Mouse (Mus musculus) R1 (cell line): Measurements from ENCODE around the gene Anapc11.

Experiments
- DNase-seq: peaks from one replicate; pipeline ENCODE4 v3.0.0-alpha.2; 2018; ENCODE audit warnings: low read depth, low spot score

The Anapc11 gene

DNA sequence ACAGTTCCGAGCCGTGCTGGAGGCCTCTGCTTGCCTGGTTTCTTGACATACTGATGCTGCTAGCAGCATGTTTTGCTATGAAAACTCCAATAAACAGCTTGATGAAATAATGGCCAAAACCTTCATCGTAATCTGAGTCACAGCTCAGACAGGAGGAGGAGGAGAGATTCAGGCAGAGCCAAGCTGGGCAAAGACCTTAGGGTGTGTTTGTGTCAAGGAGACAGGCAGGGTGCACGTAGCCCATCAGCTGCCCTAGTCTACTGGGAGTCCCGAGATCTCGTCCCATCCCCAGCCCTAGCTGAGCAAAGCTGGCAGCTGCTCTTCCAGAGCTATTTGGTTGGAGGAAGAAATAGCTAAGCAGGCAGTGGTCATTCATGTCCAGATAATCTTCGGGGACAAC lies 7.4 kb downstream of the Anapc11 start:
- no peak for DNase-seq

DNA sequence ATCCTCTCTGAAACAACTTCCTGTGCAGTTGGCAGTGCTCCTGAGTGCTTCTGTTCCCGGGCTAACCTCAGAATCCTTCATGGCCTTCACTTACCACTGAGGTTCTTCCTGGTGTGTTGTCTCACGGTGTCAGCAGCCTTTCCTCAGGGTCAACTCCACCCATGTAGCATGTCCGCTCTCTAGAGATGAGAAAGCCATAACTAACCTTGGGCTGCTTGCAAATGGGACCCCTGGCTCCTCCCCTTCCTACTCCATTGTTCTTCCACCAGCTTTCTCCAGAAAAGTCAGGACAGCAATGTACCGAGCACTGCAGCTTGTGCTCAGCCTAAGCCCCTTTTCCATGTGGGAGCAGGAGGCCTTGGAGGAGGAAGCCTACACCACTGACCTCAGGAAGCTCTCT lies 8.5 kb downstream of the Anapc11 start:
- DNase-seq, result peak; percentile 50

DNA sequence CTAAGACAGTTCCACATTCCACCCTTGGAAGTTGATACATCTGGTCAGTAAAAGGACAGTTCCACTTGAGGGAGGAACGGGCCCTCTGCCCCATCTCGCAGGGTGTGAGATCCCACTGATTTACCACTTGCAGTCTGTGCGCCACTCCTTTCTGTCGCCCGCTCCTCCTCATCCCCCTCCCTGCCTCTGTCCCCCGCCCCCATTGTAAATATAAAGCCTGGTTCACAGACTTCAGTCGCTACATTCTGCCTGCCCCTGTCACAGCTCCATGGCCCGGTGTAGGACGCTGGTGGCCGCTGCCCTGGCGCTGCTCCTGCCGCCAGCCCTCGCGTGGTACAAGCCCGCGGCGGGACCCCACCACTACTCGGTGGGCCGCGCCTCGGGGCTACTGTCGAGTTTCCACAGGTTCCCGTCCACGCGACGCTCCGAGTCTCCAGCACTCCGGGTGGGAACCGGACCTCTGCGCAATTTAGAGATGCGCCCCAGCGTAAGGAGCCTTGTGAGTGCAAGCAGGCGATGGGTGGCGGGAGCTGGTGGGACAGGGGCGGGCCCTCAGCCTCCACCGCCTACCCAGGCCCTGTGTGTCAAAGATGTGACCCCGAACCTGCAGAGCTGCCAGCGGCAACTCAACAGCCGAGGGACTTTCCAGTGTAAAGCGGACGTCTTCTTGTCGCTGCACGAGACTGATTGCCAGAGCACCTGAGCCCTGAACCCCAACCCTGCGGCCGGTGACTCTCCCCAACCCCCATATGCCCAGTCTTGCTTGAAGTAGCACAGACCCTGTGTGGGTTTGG lies 10.2 kb downstream of the Anapc11 start, which contains the start of gene Npb:
Gene Npb (plus strand): TSS at position 237 of the 794 bp plus-strand sequence.
- DNase-seq, result peak; percentile 41

DNA sequence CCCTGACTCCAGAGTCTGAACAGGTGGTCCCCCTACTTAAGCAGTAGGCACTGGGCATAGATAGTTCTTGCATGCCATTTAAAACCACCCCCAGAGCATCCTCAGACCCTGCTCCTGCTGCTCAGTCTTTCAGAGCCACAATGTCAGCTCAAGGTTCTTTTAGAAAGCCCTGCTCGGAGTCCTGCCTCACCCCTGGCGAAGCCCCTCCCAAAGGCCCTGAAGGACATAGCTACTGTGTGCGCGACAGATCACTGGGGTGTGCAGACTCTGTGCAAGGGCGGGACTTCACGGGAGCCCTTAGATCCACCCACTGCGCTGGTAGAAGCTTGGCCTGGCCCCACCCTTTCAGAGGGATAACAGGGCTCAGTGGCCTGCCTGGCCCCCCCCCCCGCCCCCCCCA lies 11.0 kb downstream of the Anapc11 start:
- peak; percentile 88 for DNase-seq

DNA sequence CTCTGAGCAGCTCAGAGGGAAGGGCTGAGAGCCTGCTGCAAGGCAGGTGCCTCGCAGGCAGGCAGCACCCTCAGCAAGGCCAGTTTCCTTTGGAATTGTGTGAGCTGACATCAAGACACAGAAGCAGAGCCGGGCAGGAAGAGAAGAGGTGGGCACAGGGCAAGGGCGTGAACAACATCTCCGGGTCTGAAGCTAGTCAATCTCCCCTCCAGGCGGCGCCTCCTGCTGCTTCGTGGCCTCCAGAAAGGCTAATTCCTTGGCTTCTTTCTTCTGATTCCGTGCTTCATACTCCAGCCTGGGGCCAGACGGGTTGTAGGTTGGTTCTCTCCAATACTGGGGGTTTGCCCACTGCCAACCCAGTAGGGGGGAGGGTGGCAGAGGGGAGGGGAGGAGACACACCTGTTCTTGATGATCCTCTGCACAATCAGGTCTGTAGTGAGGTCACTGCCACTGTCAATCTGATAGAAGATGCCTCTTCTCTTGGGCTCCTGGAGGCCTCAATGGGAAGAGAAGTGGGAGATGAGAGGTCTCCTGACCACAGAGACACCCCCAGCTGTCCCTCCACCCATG lies 12.3 kb downstream of the Anapc11 start:
- DNase-seq, result no peak

DNA sequence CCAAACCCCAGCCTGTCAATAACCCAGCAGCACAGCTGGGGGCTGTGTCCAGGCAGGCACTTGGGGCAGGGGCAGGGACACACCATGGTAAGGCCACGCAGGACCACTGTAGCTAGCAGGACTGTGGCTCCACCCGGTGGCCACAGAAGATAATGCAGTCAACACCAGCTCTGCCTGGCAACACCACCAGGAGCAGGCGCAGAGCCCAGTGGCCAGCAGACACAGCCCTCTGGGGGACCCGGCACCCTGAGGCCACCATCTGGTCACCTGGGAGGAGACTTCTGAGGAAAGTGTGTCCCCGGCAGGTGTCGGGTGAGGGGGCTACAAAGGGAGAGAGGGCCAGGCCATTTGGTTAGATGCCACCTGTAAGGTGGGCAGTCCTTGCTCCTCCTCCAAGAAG lies 14.5 kb downstream of the Anapc11 start:
- DNase-seq, result peak; percentile 64

DNA sequence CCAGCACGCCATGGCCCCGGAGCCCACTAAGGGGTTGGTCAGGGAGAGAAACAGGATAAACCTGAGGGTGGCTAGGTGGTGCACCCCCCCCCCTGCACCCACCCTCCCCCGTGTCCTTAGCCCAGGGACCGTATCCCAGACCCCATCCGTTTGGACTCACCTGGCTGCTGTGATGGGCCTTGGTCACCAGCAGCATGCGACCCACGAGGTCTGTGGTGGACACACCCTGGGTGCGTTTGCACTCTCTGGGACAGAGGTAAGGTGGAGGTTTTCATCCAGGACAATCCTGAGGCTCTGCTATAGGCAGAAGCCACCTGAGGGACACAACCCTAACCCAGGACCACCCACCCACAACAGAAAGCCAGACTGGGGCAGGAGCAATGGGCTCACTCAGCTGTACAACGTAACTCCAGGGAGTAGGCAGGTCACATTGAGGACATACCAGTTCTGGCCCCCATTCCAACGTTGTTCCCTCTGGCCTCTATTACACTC lies 15.3 kb downstream of the Anapc11 start:
- no peak for DNase-seq

DNA sequence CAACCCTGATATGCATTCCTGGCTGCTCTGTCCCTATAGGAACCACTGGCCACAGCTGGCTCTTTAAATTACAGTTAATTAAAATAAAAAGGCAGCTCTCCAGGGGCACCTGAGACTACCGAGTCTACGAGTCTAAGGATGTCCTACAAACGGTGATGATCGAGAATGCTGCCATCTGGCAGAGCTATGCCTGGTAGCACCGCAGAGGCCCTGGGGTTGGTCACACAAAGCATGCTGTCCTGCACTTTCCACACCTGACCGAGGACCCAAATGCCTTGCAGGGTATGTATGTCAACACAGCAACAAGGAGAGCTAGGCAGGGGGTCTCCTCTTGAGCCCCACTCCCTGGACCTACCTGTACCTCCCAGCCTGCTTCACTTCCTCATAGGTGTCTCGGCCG lies 15.8 kb downstream of the Anapc11 start:
- no peak for DNase-seq

DNA sequence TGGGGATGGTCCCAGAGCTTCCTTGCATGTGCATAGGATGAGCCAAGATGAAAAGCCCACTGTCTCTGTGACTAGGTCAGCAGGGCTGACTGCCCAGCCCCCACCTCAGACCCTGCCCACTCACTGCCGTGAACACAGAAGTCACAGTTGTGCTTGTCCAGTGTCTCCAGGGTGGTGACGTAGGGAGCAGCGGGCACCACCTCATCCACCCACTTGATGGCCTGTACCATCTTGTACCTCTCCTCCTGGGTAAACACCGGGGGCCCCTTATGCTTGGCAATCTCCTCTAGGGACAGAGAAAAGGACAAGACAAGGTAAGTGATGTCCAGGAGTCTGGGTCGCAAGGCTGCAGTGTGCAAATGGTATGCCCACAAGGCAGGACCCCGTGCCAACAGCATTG lies 16.9 kb downstream of the Anapc11 start:
- no peak for DNase-seq

DNA sequence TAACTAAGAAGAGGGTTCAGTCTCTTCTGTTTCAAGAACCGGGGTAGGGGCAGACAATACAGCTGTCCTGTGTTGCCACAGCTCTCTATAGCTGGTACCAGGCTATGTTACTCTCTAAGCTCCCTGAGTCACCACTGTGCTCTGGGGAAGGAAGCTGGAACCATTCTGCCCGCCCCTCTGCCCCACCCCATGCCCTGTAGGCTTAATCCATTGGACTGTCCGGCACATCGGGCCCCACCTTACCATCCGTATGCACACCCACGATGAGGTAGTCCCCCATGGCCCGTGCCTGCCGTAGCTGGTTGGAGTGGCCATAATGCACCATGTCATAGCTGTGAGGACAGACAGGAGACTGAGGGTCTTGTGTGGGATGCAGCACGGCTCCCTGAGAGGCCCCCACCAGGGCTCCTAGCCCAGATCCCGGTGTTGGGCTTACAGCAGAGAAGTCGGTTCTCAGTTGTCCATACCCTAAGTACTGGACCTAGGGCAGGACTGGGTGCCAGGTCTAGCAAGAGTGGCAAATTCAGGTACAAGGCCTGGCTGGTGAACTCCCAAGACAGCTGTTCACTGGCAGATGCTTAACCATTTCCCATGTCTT lies 17.5 kb downstream of the Anapc11 start:
- no peak for DNase-seq

DNA sequence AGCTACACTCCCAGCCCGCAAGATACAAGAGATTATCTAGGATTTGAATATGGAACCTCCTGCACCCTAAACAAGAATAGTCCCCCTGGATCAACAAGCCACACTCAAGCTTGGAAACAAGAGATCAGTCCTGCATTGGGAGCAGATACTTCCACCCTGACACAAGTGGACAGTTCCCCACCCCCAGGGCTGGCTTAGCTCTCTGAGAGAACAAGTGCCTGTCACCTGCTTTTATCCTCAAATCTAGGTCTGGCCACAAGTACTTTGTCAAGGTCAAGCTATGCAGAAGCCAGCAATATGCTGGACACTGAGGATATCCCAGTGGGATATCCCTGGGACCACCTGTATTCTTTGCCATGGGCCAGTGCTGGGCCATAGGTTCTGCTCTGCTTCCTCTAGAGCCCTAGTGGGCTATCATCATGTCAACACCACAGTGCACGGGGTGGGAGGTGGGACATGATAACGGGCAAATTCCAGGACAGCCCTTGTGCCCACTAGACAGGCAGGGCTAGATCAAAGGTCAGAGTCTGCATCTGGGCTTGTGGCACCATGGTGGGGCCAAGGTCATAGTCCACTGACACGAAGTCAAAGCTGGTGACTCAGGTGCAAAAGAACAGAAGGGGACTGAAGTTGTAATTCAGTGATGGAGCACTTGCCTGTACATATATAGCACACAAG lies 18.5 kb downstream of the Anapc11 start:
- DNase-seq, result no peak

DNA sequence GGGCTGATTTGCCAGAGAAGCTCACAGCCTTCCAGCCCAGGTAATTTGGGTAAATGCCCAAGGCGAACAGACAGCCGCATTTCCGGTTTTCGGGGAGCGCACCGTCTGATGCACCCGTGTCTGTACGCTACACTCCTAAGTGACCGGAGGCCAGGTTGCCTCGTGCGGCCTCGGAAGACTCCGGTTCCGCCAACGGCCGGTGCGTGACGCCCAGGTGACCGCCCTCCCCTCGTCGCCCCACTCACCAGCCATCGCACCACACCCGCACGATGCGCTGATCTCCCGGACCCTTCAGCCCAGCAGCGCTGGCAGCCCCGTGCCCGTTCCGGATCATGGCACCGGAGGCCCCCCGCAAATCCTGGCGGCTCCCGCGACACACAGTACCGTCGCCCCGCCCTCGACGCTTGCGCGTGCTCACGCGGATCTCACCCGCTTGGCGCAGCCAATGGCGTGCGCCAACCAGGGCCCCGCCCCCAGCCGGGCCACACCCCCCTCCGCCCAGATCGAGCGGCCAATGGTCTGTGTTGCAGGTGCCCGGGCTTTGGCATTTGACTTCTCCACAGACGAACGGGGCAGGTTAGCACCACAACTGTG lies 19.4 kb downstream of the Anapc11 start, which contains the start of gene Pcyt2:
Gene Pcyt2 (minus strand): TSS at position 418 of the 594 bp plus-strand sequence.
- peak; percentile 95 for DNase-seq

DNA sequence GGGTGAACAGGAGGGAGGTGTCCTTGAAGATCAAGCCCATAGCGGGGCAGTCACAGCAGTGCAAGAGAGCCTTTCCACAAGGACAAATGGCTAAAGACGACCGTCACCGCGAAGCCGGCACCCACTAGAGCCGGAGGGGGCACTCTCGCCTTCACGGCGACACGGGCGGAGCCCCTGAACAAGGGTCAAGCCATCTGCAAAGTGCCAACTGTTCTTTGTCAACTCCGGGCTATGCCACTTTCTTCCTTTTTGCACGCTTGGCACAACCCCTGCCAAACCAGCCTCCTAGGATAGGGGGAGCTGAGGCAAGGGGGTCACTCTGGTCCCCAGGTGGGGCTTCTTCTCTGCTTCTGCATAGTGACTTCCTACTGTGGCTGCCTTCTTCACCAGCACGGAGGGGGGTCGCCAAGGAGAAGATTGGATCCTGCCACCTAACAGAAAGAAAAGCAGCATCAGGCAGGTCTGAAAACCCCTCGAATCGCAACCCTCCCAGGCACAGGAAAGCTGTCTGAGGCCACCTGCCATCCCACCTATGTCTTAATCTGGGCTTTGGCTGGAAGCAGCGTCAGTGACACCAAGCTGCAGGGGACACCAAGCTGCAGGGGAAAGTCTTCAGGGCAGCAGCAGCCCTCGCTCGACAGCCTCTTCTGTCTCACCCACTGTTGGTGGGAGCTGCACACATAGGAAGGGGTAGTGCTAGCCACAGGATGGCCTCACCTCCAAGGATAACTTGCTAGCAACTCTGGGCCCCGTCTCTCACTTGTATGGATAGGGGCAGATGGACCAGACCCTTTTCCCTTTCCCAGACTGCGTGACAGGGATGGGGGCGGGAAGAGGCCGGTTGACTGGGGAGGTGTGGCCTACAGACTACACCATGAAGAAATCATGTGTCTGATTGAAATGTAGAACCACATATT lies 20.7 kb downstream of the Anapc11 start:
- DNase-seq, result no peak

DNA sequence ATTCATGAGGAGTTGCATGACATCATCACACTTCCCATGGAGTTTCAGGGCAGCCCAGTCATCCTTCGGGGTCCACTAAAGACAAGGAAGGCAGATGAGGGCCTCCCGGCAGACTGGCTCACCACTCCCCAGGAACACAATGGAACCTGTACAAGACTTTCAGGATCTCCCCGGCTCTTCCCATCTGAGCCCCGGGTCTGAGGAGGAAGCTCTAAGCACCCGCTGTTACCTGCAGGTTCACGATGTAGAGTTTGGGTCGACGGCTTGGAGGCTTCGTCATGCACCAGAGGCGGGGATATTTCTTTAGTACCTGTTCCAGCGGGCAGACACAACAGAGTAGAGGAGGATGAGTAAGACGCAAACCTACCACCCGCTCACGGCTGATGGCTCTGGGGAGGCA lies 22.0 kb downstream of the Anapc11 start:
- no peak for DNase-seq

DNA sequence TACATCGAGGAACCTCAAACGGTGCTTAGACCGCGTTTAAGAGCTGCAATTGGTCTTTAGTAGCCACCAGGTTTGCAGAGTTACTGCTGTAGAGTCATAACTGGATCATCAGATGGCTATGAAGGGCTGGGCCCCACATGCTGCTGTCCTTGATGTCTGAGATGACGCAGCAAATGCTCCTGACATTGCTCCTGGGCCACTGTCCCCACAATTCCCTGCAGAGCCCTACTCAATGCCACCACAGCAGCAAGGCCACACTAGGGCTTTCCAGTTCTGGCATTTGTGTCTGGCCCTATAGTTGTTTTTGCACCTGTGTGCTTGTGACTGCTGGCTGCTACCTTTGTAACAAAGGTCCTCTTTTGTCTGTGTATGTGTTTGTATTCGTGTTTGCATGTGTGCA lies 24.6 kb downstream of the Anapc11 start:
- DNase-seq, result no peak

DNA sequence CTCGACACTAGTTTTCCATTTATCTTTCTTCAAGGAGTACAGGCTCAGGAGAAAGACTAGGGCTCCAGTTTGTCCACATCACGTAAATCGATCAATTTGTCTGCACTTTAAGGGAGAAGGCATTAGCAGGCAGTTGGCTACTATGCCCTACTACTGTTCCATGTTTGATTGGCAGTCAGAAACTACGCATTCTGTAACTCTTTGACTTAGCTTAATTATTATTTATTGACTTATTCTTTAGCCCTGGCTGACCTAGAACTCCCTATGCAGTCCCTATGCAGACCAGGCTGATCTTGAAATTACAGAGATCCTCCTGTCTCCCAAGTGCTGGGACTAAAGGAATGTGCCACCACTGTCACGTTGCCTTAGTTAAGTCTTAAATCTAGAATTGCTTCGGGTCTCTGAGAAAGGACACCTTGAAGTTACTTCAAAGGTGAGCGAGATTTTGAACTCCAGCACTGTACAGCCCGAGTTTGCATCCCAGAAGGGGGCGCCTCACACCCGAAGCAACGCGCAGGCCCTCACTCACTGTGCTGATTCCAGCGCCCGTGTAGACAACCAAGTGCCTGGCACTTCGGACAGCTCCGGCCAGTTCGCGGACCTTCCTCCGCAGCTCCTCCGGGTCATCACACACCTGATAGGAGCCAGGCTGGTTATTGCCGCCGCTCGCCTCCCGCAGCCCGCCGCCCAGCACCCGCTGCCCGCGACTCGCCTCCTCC lies 25.9 kb downstream of the Anapc11 start:
- DNase-seq, result peak; percentile 89

DNA sequence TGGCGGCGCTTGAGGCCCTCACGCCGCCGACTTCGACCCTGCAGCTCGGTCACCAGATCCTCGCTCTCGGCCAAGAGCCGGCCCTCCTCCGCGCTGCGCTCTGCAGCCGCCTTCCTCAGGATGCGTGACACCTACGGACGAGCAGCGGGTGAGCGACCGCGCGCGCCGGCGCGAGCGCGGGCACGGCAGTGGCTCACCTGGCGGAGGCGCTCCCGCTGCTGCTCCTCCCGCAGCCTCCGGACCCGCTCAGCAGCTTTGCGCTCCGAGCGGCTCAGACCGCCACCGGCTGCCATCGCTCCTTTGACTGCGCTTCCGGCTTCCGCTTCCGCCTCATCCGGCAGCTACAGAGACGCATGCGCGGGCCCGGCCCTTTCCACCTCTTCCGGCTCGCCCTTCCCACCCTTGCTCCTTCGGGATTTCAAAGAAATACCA lies 26.5 kb downstream of the Anapc11 start:
- DNase-seq, result peak; percentile 92

DNA sequence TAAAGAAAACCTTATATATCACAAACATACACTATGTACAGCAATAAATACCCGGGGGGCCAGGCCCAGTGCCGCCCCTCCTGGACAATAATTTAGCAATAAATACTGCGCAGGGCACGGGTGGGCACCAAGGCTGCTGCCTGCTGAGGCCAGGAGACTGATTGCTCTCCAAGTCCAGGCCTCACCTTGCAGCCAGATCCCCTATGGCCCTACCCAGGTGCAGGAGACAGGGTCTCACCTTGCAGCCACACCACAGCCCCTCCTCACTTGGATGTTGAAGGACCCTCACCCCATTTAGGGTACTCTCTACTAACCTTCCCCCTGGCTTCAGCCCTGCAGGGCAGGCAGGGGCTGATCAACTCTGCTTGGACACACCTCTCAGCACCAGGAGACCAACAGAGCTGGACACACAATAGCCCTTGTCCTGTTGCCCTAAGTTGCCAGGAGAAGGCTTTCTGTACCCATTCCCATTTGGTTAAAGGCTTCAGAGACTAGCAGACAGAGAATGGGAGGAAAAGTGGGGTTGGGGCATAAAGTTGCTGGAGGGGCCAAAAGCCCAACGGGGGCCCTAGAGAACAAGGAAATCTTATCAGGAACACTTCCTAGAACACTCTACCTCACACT lies 27.0 kb downstream of the Anapc11 start, which contains the start of gene Sirt7:
Gene Sirt7 (minus strand): TSS at position 89 of the 624 bp plus-strand sequence.
- no peak for DNase-seq

DNA sequence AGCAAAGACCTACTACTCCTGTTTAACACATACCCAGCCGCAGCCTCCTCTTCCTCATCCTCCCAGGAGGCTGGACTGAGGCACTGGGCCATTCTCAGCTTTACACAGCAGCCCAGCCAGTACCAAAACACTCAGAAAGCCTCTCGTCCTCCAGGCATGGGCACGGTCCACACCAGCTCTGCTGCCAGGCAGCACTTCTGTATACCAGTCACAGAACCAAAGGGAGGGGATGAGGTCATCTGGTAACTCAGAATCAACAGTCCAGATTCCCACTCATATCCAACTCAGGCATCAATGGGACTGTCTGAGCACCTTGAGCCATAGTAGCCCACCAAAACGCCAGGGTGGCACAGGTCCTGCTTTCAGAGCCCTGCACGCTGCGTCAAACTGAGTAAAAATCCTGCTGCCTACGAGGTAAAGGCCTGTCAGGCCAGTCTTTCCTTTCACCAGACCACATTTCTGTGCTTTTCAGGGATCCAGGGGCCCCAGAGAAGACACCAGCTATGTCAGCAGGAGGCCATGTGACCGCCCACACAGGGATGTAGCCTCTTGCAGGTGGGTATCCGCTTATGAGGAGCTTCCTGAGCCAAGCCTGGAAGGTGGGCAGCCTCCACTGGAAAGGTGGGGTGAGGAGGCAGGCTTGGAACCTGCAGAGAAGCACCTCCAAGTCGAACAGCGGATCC lies 28.7 kb downstream of the Anapc11 start:
- no peak for DNase-seq
